Mouse (Mus musculus): ENCODE data around the gene Zfp113.

The Zfp113 gene

GRCm38 (mm10) chr5:138155443-138155976 lies at the start of gene Zfp113:
Gene Zfp113, minus strand, starts transcription at chr5:138155744.
- peak; percentile 100 for DNase-seq (ENCODE audit: low read depth, low spot score)

- no peak for DNase-seq (ENCODE audit: low read depth, low spot score)
These were observed 46.5 kb upstream of the Zfp113 start for GRCm38 (mm10) chr5:138202086-138202485.

- DNase-seq (ENCODE audit: low read depth, low spot score) = peak; percentile 61
These were observed 44.0 kb upstream of the Zfp113 start for GRCm38 (mm10) chr5:138199576-138199975.

GRCm38 (mm10) chr5:138195463-138195862 lies 39.9 kb upstream of the Zfp113 start:
- DNase-seq (ENCODE audit: low read depth, low spot score) = no peak

GRCm38 (mm10) chr5:138194755-138195345 lies 39.3 kb upstream of the Zfp113 start:
- DNase-seq (ENCODE audit: low read depth, low spot score) = no peak

GRCm38 (mm10) chr5:138193771-138194727 lies 38.5 kb upstream of the Zfp113 start, which contains the start of gene Mblac1:
Gene Mblac1, plus strand, starts transcription at chr5:138194314.
- DNase-seq (ENCODE audit: low read depth, low spot score) = peak; percentile 88

- peak; percentile 97 for DNase-seq (ENCODE audit: low read depth, low spot score)
These were observed 32.2 kb upstream of the Zfp113 start for GRCm38 (mm10) chr5:138187661-138188306.

- DNase-seq (ENCODE audit: low read depth, low spot score) = peak; percentile 94
These were observed 31.6 kb upstream of the Zfp113 start, which contains the start of the genes Taf6 and Cnpy4 for GRCm38 (mm10) chr5:138186950-138187638. Gene Taf6, minus strand, starts transcription at chr5:138187451. Gene Cnpy4, plus strand, starts transcription at chr5:138187485.

GRCm38 (mm10) chr5:138173217-138173616 lies 17.7 kb upstream of the Zfp113 start:
- peak; percentile 50 for DNase-seq (ENCODE audit: low read depth, low spot score)

GRCm38 (mm10) chr5:138171695-138172491 lies 16.3 kb upstream of the Zfp113 start, which contains the start of the genes Ap4m1 and Mcm7:
Gene Ap4m1, plus strand, starts transcription at chr5:138172002.
Gene Mcm7, minus strand, starts transcription at chr5:138172422.
- peak; percentile 100 for DNase-seq (ENCODE audit: low read depth, low spot score)

GRCm38 (mm10) chr5:138170936-138171561 lies 15.5 kb upstream of the Zfp113 start:
- peak; percentile 98 for DNase-seq (ENCODE audit: low read depth, low spot score)

GRCm38 (mm10) chr5:138165594-138165993 lies 10.1 kb upstream of the Zfp113 start:
- no peak for DNase-seq (ENCODE audit: low read depth, low spot score)

GRCm38 (mm10) chr5:138163610-138164009 lies 8.1 kb upstream of the Zfp113 start:
- no peak for DNase-seq (ENCODE audit: low read depth, low spot score)

- DNase-seq (ENCODE audit: low read depth, low spot score) = no peak
These were observed 7.5 kb upstream of the Zfp113 start for GRCm38 (mm10) chr5:138163046-138163445.

- peak; percentile 96 for DNase-seq (ENCODE audit: low read depth, low spot score)
These were observed 5.5 kb upstream of the Zfp113 start, which contains the start of gene Cops6 for GRCm38 (mm10) chr5:138160842-138161665. Gene Cops6, plus strand, starts transcription at chr5:138161071.

- DNase-seq (ENCODE audit: low read depth, low spot score) = no peak
These were observed 4.7 kb upstream of the Zfp113 start for GRCm38 (mm10) chr5:138160224-138160762.

GRCm38 (mm10) chr5:138154390-138154789 lies 1.2 kb downstream of the Zfp113 start:
- DNase-seq (ENCODE audit: low read depth, low spot score) = no peak

GRCm38 (mm10) chr5:138138585-138138984 lies 17.0 kb downstream of the Zfp113 start:
- DNase-seq (ENCODE audit: low read depth, low spot score) = no peak

All from 3T3-L1 (cell line).